ENCODE assay signal across 19 mouse cellular contexts in genomic region chr17:50600178-50600577, GRCm38 (mm10).
DNase-seq lines count a peak whose midpoint lies in the region; ATAC-seq lines count a peak whose summit lies in the region.
"Had no signal": no experiment of that assay in that cellular context is flagged by ENCODE, and none has a peak within 500 bp of the region (broad histone marks: within the 10 kb centered on the region; RNA-seq: fewer than 3 reads in every experiment).

No protein-coding gene starts in this region.

- DNase-seq in heart, postnatal 14 days, result no peak
- DNase-seq in kidney, postnatal 36 days, result peak; percentile 4 to 10
- no peak for DNase-seq in kidney, postnatal 25 days
- DNase-seq in ovary, postnatal 36 days (ENCODE audit: low spot score), result peak; percentile 31
- DNase-seq in ovary, postnatal 14 days (ENCODE audit: low spot score), result no peak
- no peak for DNase-seq in cerebellum, adult 8-10 months
- DNase-seq: cerebellum, adult 18-20 months; gastrocnemius, postnatal 25 days; kidney, adult 18-20 months; kidney, postnatal 14 days; layer of hippocampus, adult 9-11 months; left cerebral cortex, postnatal 4 days; liver; thymus, postnatal 14 days had no signal

- no peak overlapping the region for H3K9ac ChIP-seq in heart, embryonic 15.5 days
- H3K9ac ChIP-seq: heart, embryonic 13.5 days had no signal

- no peaks in the 10 kb centered on the region for H3K36me3 ChIP-seq in heart, embryonic 15.5 days
- H3K36me3 ChIP-seq: embryonic facial prominence, embryonic 10.5 days; heart, embryonic 13.5 days had no signal

- ATAC-seq in heart, embryonic 15.5 days (replicated peaks; ENCODE audit: insufficient number of reproducible peaks, insufficient read depth, low FRiP score, low read depth), result peak; percentile 60
- ATAC-seq: hindbrain, embryonic 16.5 days had no signal

- H3K4me3 ChIP-seq in heart, embryonic 15.5 days, result no peak overlapping the region
- H3K4me3 ChIP-seq: embryonic facial prominence, embryonic 10.5 days; heart, embryonic 13.5 days; left cerebral cortex, adult 2 months had no signal

- intact Hi-C loops in heart, postnatal 14 days (cut with DNase I), result no loop called here

- H3K4me2 ChIP-seq in heart, embryonic 15.5 days, result no peak overlapping the region
- H3K4me2 ChIP-seq: heart, embryonic 13.5 days had no signal

- peaks cover 13% of the 10 kb centered on the region for H3K4me1 ChIP-seq in heart, embryonic 15.5 days (replicated peaks)
- H3K4me1 ChIP-seq: embryonic facial prominence, embryonic 10.5 days had no signal

- H3K27me3 ChIP-seq in heart, embryonic 15.5 days, result no peaks in the 10 kb centered on the region
- H3K27me3 ChIP-seq: heart, embryonic 13.5 days had no signal

- H3K27ac ChIP-seq in heart, embryonic 15.5 days, result peak overlapping the region; percentile 29
- H3K27ac ChIP-seq: embryonic facial prominence, embryonic 10.5 days; heart, embryonic 13.5 days; left cerebral cortex, adult 2 months had no signal

- H3K9me3 ChIP-seq in heart, embryonic 15.5 days (replicated peaks), result no peaks in the 10 kb centered on the region
- H3K9me3 ChIP-seq: embryonic facial prominence, embryonic 10.5 days; heart, embryonic 13.5 days had no signal

- 39% methylated on average over 6 of the region's 6 CpGs for WGBS in heart, embryonic 15.5 days

Comparison
In these comparisons a context has a peak if more than half of its experiments do, and no peak if none do; other contexts are left out.
1. DNase-seq: peak in kidney, postnatal 36 days (2 of 2) and ovary, postnatal 36 days (single experiment); none in heart, postnatal 14 days (0 of 2), kidney, postnatal 25 days (0 of 2), ovary, postnatal 14 days (single experiment) and cerebellum, adult 8-10 months (single experiment).